Mouse (Mus musculus): Measurements from ENCODE around the gene Capn8.
A peak's percentile ranks its signal among the peaks of the same experiment; 100 is the strongest.

The Capn8 gene

DNA sequence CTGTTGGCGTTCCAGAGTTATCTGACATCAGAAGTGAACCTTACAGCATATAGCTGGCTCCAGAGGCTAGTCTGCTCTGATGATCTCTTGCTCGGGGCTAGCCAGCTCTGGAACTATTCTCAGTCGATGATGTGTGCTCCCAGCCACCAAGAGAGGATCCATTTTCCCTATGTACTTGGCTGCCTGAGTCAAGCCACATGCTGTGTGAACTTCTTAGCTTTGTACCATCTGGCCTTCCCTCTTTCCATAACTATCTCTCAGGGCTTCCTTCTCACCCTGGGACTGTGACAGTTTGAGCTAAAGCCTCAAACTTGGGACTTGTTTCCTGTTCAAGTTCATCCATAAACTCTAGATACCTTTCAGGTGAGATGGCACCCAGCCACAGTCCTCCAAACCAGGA is 31.2 kb upstream of the Capn8 start:
- Histone ChIP-seq H3K27me3 (ENCODE audit: control insufficient read depth, insufficient read depth, low read length, poor library complexity, severe bottlenecking) (no peaks in the 10 kb centered on the region; the same call in 1 of the 2 replicates), H3K36me3 (ENCODE audit: control insufficient read depth, insufficient read depth, low read length, poor library complexity, severe bottlenecking) (no peaks in the 10 kb centered on the region)
- DNase-seq (ENCODE audit: low read depth, low spot score) = no peak

DNA sequence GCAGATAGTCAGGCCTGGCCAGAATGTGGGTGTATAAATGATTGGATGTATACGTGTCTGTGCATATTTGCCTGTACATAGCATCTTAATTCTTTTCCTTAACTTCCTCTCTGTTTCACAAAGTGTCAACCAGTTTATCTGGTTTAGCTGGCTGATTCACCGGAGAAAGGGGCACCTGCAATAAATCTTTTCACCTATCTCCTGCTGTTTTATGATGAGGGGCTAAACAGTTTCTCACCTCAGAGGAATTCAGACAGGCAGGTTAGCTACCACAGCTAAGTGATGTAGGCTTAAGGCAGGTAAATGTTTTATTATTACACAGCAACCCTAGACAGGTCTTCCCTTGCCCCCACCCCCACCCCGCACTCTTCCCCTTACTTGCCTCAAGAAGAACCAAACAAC is 29.7 kb upstream of the Capn8 start:
- H3K36me3 ChIP-seq (ENCODE audit: control insufficient read depth, insufficient read depth, low read length, poor library complexity, severe bottlenecking) = no peaks in the 10 kb centered on the region
- no peak for DNase-seq (ENCODE audit: low read depth, low spot score)
- H3K27me3 ChIP-seq (ENCODE audit: control insufficient read depth, insufficient read depth, low read length, poor library complexity, severe bottlenecking) = no peaks in the 10 kb centered on the region; the same call in 1 of the 2 replicates

- DNase-seq (ENCODE audit: low read depth, low spot score) = peak; percentile 90
- H3K36me3 ChIP-seq (ENCODE audit: control insufficient read depth, insufficient read depth, low read length, poor library complexity, severe bottlenecking) = no peaks in the 10 kb centered on the region
- no peaks in the 10 kb centered on the region for H3K27me3 ChIP-seq (ENCODE audit: control insufficient read depth, insufficient read depth, low read length, poor library complexity, severe bottlenecking)
These were observed 25.5 kb upstream of the Capn8 start for GRCm38 (mm10) chr1:182539023-182539940.

- no peaks in the 10 kb centered on the region for H3K27me3 ChIP-seq (ENCODE audit: control insufficient read depth, insufficient read depth, low read length, poor library complexity, severe bottlenecking)
- no peak for DNase-seq (ENCODE audit: low read depth, low spot score)
These were observed 22.7 kb upstream of the Capn8 start for GRCm38 (mm10) chr1:182542110-182542509.

DNA sequence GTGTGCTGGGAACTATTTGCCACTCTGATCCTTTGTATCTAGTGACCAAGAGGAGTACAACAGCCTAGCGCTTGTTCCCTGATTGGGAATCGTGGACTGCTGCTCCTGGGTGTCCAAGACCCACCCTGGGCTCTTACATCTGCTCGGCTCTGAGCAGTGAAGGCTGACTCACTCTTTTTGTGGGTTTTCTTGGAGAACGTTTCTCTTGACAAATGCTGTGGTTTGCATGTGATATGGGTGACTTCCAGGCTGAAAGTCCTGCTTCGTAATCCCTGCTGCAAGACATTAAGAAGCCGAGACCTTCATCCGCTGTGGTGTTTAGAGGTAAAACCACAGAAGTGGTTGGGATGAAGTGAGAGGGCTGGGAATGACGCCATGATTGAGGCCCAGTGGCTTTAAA is 21.7 kb upstream of the Capn8 start:
- DNase-seq (ENCODE audit: low read depth, low spot score) = no peak
- H3K36me3 ChIP-seq (ENCODE audit: control insufficient read depth, insufficient read depth, low read length, poor library complexity, severe bottlenecking) = no peaks in the 10 kb centered on the region
- H3K27me3 ChIP-seq (ENCODE audit: control insufficient read depth, insufficient read depth, low read length, poor library complexity, severe bottlenecking) = no peaks in the 10 kb centered on the region

More at GRCm38 (mm10) chr1:182542110-182542509, 22.7 kb upstream of the Capn8 start:
- no peaks in the 10 kb centered on the region for H3K36me3 ChIP-seq (ENCODE audit: control insufficient read depth, insufficient read depth, low read length, poor library complexity, severe bottlenecking)

- no peaks in the 10 kb centered on the region for H3K36me3 ChIP-seq (ENCODE audit: control insufficient read depth, insufficient read depth, low read length, poor library complexity, severe bottlenecking)
- no peak for DNase-seq (ENCODE audit: low read depth, low spot score)
- H3K27me3 ChIP-seq (ENCODE audit: control insufficient read depth, insufficient read depth, low read length, poor library complexity, severe bottlenecking) = no peaks in the 10 kb centered on the region
These were observed 20.9 kb upstream of the Capn8 start for GRCm38 (mm10) chr1:182543906-182544305.

DNA sequence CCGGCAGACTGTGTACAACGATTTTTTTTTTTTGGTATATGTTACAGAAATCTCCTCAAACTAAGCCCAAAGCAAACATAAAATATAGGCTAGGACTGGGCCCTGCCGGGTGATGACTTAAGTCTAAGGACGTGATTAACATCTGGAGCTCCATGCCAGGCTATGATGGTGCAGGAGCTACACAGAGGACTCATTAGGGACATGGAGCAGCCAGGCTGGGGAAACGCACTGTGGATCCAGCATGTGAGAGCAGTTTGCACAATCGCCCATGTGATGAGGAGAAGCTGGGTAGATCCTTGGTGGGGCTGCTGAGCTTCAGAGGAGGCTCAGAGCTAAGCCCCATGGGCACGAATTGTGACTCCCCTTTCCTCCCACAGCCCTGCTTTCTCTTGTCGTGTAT is 14.0 kb upstream of the Capn8 start:
- Histone ChIP-seq H3K36me3 (ENCODE audit: control insufficient read depth, insufficient read depth, low read length, poor library complexity, severe bottlenecking) (no peaks in the 10 kb centered on the region), H3K27me3 (ENCODE audit: control insufficient read depth, insufficient read depth, low read length, poor library complexity, severe bottlenecking) (no peaks in the 10 kb centered on the region; the same call in 1 of the 2 replicates)
- DNase-seq (ENCODE audit: low read depth, low spot score) = no peak

- Histone ChIP-seq H3K27me3 (ENCODE audit: control insufficient read depth, insufficient read depth, low read length, poor library complexity, severe bottlenecking) (no peaks in the 10 kb centered on the region; the same call in 1 of the 2 replicates), H3K36me3 (ENCODE audit: control insufficient read depth, insufficient read depth, low read length, poor library complexity, severe bottlenecking) (no peaks in the 10 kb centered on the region)
- DNase-seq (ENCODE audit: low read depth, low spot score) = peak; percentile 32
These were observed 11.0 kb upstream of the Capn8 start for GRCm38 (mm10) chr1:182553649-182554375.

- DNase-seq (ENCODE audit: low read depth, low spot score) = no peak
- H3K27me3 ChIP-seq (ENCODE audit: control insufficient read depth, insufficient read depth, low read length, poor library complexity, severe bottlenecking) = no peaks in the 10 kb centered on the region
These were observed 6.5 kb upstream of the Capn8 start for GRCm38 (mm10) chr1:182558271-182558670.

GRCm38 (mm10) chr1:182559530-182559929 is 5.3 kb upstream of the Capn8 start:
- DNase-seq (ENCODE audit: low read depth, low spot score) = no peak
- H3K27me3 ChIP-seq (ENCODE audit: control insufficient read depth, insufficient read depth, low read length, poor library complexity, severe bottlenecking) = no peaks in the 10 kb centered on the region
- no peaks in the 10 kb centered on the region for H3K36me3 ChIP-seq (ENCODE audit: control insufficient read depth, insufficient read depth, low read length, poor library complexity, severe bottlenecking)

More at GRCm38 (mm10) chr1:182558271-182558670, 6.5 kb upstream of the Capn8 start:
- H3K36me3 ChIP-seq (ENCODE audit: control insufficient read depth, insufficient read depth, low read length, poor library complexity, severe bottlenecking) = no peaks in the 10 kb centered on the region

DNA sequence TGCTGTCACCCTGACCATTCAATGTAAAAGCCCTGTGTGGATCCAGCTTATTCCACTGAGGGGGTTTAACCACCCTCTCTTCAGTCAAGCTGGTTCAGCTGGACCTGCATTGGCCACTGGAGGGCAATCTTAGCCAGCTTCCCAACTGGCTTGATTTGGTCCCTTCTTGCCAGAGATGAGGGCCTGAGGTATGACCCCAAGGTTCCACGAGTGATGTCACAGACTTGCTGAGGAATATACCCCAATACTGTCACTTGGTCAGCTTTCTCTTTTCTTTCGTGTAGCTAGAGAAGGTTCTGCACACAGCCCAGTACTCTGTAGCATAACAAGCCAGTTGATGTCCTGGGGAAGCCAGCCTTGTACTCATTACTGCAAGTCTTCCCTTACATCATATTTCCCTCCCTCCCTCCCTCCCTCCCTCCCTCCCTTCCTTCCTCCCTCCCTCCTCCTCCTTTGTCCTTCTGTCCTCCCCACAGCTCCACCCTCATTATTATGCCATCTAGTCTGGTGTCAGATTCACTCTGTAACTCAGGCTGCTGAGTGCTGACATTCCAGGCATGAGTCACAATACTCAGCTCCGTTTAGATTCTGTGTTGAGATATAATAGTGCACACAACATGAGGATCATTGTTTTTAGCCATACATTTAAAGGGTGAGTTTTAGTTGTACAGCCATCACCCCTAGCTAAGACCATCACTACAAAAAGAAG is 4.3 kb upstream of the Capn8 start:
- DNase-seq (ENCODE audit: low read depth, low spot score) = no peak
- Histone ChIP-seq H3K36me3 (ENCODE audit: control insufficient read depth, insufficient read depth, low read length, poor library complexity, severe bottlenecking) (no peaks in the 10 kb centered on the region), H3K27me3 (ENCODE audit: control insufficient read depth, insufficient read depth, low read length, poor library complexity, severe bottlenecking) (no peaks in the 10 kb centered on the region)

GRCm38 (mm10) chr1:182561945-182562514 is 2.8 kb upstream of the Capn8 start:
- no peaks in the 10 kb centered on the region for H3K36me3 ChIP-seq (ENCODE audit: control insufficient read depth, insufficient read depth, low read length, poor library complexity, severe bottlenecking)
- no peaks in the 10 kb centered on the region for H3K27me3 ChIP-seq (ENCODE audit: control insufficient read depth, insufficient read depth, low read length, poor library complexity, severe bottlenecking)
- DNase-seq (ENCODE audit: low read depth, low spot score) = no peak

GRCm38 (mm10) chr1:182562576-182563370 is 2.0 kb upstream of the Capn8 start:
- H3K27me3 ChIP-seq (ENCODE audit: control insufficient read depth, insufficient read depth, low read length, poor library complexity, severe bottlenecking) = no peaks in the 10 kb centered on the region

DNA sequence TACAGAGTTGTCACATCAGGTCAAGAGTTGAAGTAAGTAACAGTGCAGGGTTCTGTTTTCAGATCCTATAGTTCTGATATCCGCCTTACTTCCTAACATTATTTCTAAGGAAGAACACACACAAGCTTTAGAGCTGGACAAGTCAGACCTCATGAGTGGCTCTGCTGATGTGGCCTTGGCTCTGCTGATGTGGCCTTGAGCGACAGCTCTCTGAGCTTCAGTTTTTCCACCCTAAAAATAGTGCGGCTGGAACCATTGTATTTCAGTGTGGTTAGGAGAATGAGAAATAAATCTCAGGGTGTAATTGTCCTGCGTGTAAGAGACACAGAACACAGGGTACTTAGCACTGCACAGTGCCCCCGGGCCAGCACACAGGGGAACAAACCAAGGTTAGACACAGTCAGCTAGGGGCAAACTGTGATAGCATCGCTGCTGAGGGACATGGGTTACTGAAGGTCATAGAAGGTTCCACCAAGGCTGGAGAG is 586 bp downstream of the Capn8 start:
- Histone ChIP-seq H3K27me3 (ENCODE audit: control insufficient read depth, insufficient read depth, low read length, poor library complexity, severe bottlenecking) (no peaks in the 10 kb centered on the region), H3K36me3 (ENCODE audit: control insufficient read depth, insufficient read depth, low read length, poor library complexity, severe bottlenecking) (no peaks in the 10 kb centered on the region)
- DNase-seq (ENCODE audit: low read depth, low spot score) = no peak

More at GRCm38 (mm10) chr1:182562576-182563370, 2.0 kb upstream of the Capn8 start:
- no peaks in the 10 kb centered on the region for H3K36me3 ChIP-seq (ENCODE audit: control insufficient read depth, insufficient read depth, low read length, poor library complexity, severe bottlenecking)
- no peak for DNase-seq (ENCODE audit: low read depth, low spot score)

Data from splenic B cell, adult 2 months (primary cell).